Mouse (Mus musculus) ES-Bruce4 (cell line): Measurements from ENCODE around the gene Man2b1.

Source experiments
- CTCF ChIP-seq: IDR thresholded peaks from one replicate; pipeline ENCODE4 v1.8.1; 2011; ENCODE audit warnings: low read depth, low read length
- EP300 ChIP-seq: IDR thresholded peaks from 2 replicates; pipeline ENCODE4 v1.6.1; 2011; ENCODE audit warnings: low read depth, low read length; ENCODE audit not compliant: insufficient read depth
- POLR2A ChIP-seq: IDR thresholded peaks from one replicate; pipeline ENCODE4 v1.8.1; 2011; ENCODE audit warnings: low read length; ENCODE audit not compliant: insufficient read depth

GRCm38 (mm10) chr8:85037366-85037680, 45.7 kb upstream of the Man2b1 start:
- TF ChIP-seq CTCF = no peak
- no peak for TF ChIP-seq POLR2A
- TF ChIP-seq EP300 = no peak
